Mouse (Mus musculus) olfactory bulb, adult 2 months (tissue): Measurements from ENCODE around the gene Zfp949.

Experiments
- CTCF ChIP-seq: fragments of 200-500 bp; IDR thresholded peaks from 2 replicates; pipeline ENCODE4 v1.5.1; 2012; ENCODE audit warnings: low read depth, mild to moderate bottlenecking, low read length, moderate library complexity; ENCODE audit not compliant: insufficient read depth
- POLR2A ChIP-seq: fragments of 200-500 bp; IDR thresholded peaks from 2 replicates; pipeline ENCODE4 v1.6.1; 2012; ENCODE audit warnings: mild to moderate bottlenecking, low read depth, low read length, moderate library complexity; ENCODE audit not compliant: insufficient read depth

DNA sequence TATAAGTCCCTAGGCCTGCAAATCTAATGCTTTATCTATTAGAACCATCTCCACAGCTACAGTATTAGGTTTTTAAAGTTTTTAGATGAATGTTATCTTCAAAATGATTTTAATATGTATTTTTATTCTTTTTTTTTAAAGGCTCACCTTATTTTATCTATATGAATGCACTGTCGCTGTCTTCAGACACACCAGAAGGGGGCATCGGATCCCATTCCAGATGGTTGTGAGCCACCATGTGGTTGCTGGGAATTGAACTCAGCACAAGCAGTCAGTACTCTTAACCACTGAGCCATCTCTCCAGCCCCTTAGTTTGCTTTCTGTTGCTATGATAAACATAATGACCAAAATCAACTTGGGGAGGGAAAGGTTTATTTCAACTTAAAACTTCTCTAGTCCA is 23.5 kb upstream of the Zfp949 start:
- no peak for TF ChIP-seq CTCF
- TF ChIP-seq POLR2A = no peak
